Mouse (Mus musculus) MEL (cell line): ENCODE measurements at regions not wholly inside any gene's neighbourhood (a gene's known extent, or its start where the extent isn't known, plus 50 kb on each side); places are given as distances from the start of the nearest gene placed in this dataset.
A peak's percentile ranks its signal among the peaks of the same experiment; 100 is the strongest.

Source experiments
- CTCF ChIP-seq, 3 experiments: IDR thresholded peaks in 2 of 3; conservative IDR thresholded peaks in 1 of 3; 2 replicates each; pipeline ENCODE4 v1.5.1; 2011 to 2012; ENCODE audit warnings: low read length in 3 of 3, low read depth in 2 of 3, mild to moderate bottlenecking in 2 of 3, improper control_type of control experiment in 1 of 3, inconsistent platforms in 1 of 3, mixed read lengths in 1 of 3, moderate library complexity in 1 of 3; ENCODE audit not compliant: control insufficient read depth in 1 of 3, insufficient read depth in 1 of 3, poor library complexity in 1 of 3, severe bottlenecking in 1 of 3
- GATA1 ChIP-seq: IDR thresholded peaks from 2 replicates; pipeline ENCODE4 v1.6.1; 2011; ENCODE audit warnings: low read depth, low read length, improper control_type of control experiment
- MAX ChIP-seq: IDR thresholded peaks from 2 replicates; pipeline ENCODE4 v1.6.1; 2011; ENCODE audit warnings: low read length, improper control_type of control experiment
- MAZ ChIP-seq: IDR thresholded peaks from 2 replicates; pipeline ENCODE4 v1.6.1; 2012; ENCODE audit warnings: low read depth, mild to moderate bottlenecking, inconsistent platforms, low read length, improper control_type of control experiment
- POLR2A ChIP-seq, 2 experiments: IDR thresholded peaks; 2 replicates each; pipeline ENCODE4 v1.6.1; 2011 to 2012; ENCODE audit warnings: low read length in 2 of 2, mild to moderate bottlenecking in 2 of 2, control low read depth in 1 of 2, improper control_type of control experiment in 1 of 2, low read depth in 1 of 2, moderate library complexity in 1 of 2; ENCODE audit not compliant: control insufficient read depth in 1 of 2, insufficient read depth in 1 of 2, poor library complexity in 1 of 2
- RCOR1 ChIP-seq: IDR thresholded peaks from 2 replicates; pipeline ENCODE4 v1.6.1; 2012; ENCODE audit warnings: low read depth, mild to moderate bottlenecking, inconsistent platforms, low read length, improper control_type of control experiment

DNA sequence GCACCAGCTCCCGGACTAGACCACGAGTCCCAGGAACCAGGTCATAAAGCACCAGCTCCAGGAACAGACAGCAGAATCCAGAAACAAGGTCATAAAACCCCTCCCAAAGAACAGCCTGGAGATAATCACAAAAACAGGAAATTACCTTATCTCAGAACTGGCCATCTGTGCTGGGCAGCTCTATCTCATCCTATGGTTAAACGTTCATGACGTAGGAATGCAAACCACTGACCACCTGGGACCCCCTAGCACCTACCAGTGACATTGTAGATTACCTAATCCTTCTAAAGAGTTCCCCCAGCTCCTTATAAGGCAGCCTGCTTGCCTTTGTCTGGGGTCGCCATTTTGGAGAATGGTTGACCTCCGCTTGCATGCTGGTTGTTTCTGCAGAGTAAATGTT lies 91.8 kb upstream of the Fer start:
- TF ChIP-seq MAX (no peak), GATA1 (peak; percentile 49; the same call in 1 of the 2 replicates), POLR2A (IDR thresholded peaks at IDR 0.05; ENCODE audit: control insufficient read depth in 1 of 2, insufficient read depth in 1 of 2, low read depth in 1 of 2, low read length in 2 of 2, poor library complexity in 1 of 2) (no peak), RCOR1 (no peak), MAZ (no peak), CTCF (IDR thresholded peaks at IDR 0.05 in 2 of 3, conservative IDR thresholded peaks at IDR 0.05 in 1 of 3; ENCODE audit: control insufficient read depth in 1 of 3, insufficient read depth in 1 of 3, low read depth in 2 of 3, low read length in 3 of 3, poor library complexity in 1 of 3, severe bottlenecking in 1 of 3) (no peak)
